Mouse (Mus musculus): ENCODE measurements around the gene Gm2381. TPM values are rescaled to one million over a fixed set of nuclear protein-coding genes. Genes with fewer than 3 reads are reported as not detected.

Gm2381 gene
- 2.6 TPM for polyA plus RNA-seq (2014; fragmentation: Illumina TruSeq; extraction: RNeasy Lipid Tissue Mini Kit (QIAGEN cat#74804); ENCODE audit: low read depth, low replicate concordance)

DNA sequence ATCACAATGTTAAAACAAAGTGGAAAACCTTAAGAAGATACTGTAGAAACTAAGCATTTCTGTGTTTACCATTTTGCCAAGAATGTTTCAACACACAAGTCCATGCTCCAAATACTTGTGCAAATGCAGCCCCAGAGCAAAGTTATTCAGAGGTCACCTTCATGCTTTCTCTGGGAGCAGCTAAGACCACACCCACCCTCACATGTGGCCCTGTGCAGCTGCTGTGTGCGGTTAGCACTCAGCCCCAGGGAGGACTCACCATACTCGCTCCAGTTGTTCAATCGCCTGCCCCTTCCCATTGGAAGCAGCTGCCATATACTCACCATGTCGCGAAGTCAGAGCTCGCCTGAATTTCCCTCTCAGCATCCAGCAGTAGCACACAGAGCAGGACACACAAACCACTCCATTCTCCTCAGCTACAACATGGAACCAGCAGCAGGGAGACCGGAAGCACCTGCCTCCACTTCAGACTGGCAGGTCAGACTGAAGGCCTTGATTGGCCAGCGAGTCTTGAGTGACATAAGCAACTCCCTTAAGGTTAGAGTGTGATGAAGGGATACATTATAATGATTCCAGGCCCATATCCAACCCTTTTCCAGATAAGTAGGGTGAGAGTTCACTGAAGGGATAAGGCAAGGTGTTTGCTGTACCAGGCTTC lies at the start of gene Gm2381:
Gene Gm2381, minus strand, starts transcription at position 434 of the 658 bp plus-strand sequence.

DNA sequence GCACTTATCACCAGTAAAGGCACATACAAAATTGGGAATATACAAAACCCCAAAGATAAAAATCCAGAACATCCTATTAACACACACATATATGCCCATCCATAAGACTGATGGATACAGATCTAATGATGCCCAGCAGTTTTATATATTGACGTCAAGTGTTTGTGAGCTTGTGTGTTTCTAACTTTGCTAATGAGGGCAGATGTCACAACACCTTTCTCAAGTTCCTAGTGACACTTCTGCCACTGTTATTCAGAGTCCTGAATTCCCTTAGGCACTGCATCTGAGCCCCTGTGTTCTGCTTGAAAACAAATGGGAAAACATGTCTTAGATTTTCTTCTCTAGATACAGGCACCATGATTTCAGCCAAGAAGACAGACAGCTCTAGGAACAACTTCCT lies 73.6 kb downstream of the Gm2381 start, which contains the start of gene Vmn2r62:
Gene Vmn2r62, minus strand, starts transcription at position 101 of the 400 bp plus-strand sequence.

Other genes starting within 250 kb of the Gm2381 start
- gene Zfp976, start 224.6 kb downstream of the Gm2381 start, polyA plus RNA-seq (2014; fragmentation: Illumina TruSeq; extraction: RNeasy Lipid Tissue Mini Kit (QIAGEN cat#74804); ENCODE audit: low read depth, low replicate concordance) = 11.3 TPM
- 10.8 TPM for gene Zfp975, start 174.5 kb downstream of the Gm2381 start, polyA plus RNA-seq (2014; fragmentation: Illumina TruSeq; extraction: RNeasy Lipid Tissue Mini Kit (QIAGEN cat#74804); ENCODE audit: low read depth, low replicate concordance)
- 27.1 TPM for gene Gm17067, start 140.2 kb downstream of the Gm2381 start, polyA plus RNA-seq (2014; fragmentation: Illumina TruSeq; extraction: RNeasy Lipid Tissue Mini Kit (QIAGEN cat#74804); ENCODE audit: low read depth, low replicate concordance)
- gene Vmn2r62, start 73.7 kb downstream of the Gm2381 start, polyA plus RNA-seq (2014; fragmentation: Illumina TruSeq; extraction: RNeasy Lipid Tissue Mini Kit (QIAGEN cat#74804); ENCODE audit: low read depth, low replicate concordance) = not detected
- not detected for gene Vmn2r63, start 66.6 kb upstream of the Gm2381 start, polyA plus RNA-seq (2014; fragmentation: Illumina TruSeq; extraction: RNeasy Lipid Tissue Mini Kit (QIAGEN cat#74804); ENCODE audit: low read depth, low replicate concordance)
- not detected for gene Gm9268, start 151.5 kb upstream of the Gm2381 start, polyA plus RNA-seq (2014; fragmentation: Illumina TruSeq; extraction: RNeasy Lipid Tissue Mini Kit (QIAGEN cat#74804); ENCODE audit: low read depth, low replicate concordance)
- 17.8 TPM for gene Zfp936, start 247.0 kb upstream of the Gm2381 start, polyA plus RNA-seq (2014; fragmentation: Illumina TruSeq; extraction: RNeasy Lipid Tissue Mini Kit (QIAGEN cat#74804); ENCODE audit: low read depth, low replicate concordance)